Mouse (Mus musculus) common myeloid progenitor, adult 5-6 weeks (primary cell): ENCODE results near the gene Hist1h3a. TPM values are rescaled to one million over a fixed set of nuclear protein-coding genes. Genes with fewer than 3 reads are reported as not detected.

Experiments
- ATAC-seq: replicated peaks from 2 replicates; pipeline ENCODE4 v1.8.0; 2016; ENCODE audit warnings: low read depth, mild to moderate bottlenecking, moderate TSS enrichment, inconsistent platforms; ENCODE audit not compliant: poor library complexity, severe bottlenecking
- total RNA-seq: library from RNA; stranded (forward); fragments of 200-1000, 187-1606 nt; gene quantifications from 2 replicates; pipeline ENCODE4 v1.2.3, GENCODE M21; 2017

The Hist1h3a gene
- total RNA-seq, 1 experiment from 2014 or later: 599 TPM

DNA sequence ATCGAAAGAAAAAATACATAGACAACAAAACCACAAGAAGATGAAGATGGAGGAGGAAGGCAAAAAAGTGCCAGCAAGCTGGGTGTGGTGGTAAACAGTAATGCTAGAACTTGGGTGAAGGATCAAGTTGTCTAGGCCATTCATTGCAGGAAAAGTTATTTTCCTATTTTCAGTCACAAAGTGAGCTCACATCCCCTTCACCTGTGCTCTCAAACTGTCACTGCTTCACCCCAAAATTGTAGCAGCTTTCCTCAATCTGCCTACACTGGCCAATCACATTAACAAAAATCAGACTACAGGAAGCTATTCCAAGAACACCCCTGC is 2.3 kb downstream of the Hist1h3a start:
- no peak for ATAC-seq

- no peak for ATAC-seq
Measured at GRCm38 (mm10) chr13:23759251-23759771, 2.9 kb downstream of the Hist1h3a start.

DNA sequence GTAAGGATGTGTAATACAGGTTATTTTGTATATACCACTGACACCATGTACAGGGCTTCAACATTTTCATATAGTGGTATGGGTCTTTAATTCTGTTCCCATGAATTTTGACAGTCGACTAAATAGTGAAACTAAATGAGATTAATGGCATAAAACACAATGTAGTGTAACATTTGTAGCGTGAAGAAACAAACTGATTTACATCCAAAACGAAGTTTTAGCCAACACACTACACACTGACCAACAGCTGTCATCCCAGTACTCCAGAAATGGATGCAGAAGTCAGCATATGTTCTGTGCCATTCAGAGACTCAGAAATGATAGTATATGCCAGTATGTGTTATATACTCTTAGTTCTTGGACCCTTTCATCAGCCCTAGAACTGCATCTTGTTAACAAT is 4.3 kb downstream of the Hist1h3a start:
- no peak for ATAC-seq

- peak; percentile 7; the same call in 1 of the 2 replicates for ATAC-seq
Measured at GRCm38 (mm10) chr13:23757211-23757773, 4.9 kb downstream of the Hist1h3a start.

DNA sequence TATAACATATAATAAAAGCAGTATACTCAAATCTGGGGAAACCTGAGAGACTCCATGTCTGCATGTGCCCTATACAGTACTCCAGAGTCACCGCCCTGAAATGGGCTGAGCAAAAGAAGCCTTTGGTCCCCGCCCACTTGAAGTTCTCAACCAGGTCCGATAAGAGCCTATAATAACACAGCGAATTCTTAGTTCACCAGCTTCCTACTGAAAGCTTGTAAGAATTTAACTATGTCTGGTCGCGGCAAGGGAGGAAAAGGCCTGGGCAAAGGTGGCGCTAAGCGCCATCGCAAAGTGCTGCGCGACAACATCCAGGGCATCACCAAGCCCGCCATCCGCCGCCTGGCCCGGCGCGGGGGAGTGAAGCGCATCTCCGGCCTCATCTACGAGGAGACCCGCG is 5.4 kb downstream of the Hist1h3a start, which contains the start of gene Hist1h4b:
Gene Hist1h4b, plus strand, starts transcription at position 224 of the 400 bp plus-strand sequence.
- ATAC-seq: peak; percentile 42

- no peak for ATAC-seq
Measured at GRCm38 (mm10) chr13:23755000-23755399, 7.2 kb downstream of the Hist1h3a start.

DNA sequence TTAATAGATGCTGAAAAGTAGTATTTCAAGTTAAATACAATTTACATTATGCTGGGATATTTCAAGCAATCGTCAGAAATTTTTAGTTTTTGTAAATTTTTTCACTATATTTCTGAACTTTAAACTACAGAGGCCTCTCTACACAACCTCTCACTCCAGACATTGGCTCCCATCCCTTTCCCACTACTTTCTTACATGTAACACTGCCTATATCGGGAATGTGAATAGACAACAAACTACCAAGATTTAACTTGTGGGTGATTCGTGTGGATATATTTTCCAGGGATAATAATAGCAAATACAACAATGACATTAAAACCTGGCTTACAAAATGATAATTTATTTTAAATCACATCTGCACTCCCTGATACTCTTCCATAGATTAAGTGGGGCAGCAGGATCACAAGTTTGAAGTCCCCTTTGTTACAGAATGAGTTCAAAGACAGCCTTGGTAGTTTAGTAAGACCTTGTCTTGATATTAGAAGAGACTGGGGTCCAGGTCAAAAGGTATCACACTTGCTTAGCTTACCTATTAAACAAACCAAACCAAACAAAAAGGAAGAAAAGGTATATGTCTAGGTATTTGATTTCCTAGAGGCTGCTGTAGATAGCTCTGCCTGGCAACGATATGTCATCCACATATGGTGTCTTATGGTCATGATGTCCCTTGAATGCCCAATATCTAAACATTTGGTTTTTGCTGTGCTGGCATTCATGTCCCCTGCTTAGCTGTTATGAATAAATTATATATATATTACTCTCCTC is 8.7 kb downstream of the Hist1h3a start:
- ATAC-seq: no peak

GRCm38 (mm10) chr13:23752742-23753172 is 9.4 kb downstream of the Hist1h3a start:
- ATAC-seq: no peak

DNA sequence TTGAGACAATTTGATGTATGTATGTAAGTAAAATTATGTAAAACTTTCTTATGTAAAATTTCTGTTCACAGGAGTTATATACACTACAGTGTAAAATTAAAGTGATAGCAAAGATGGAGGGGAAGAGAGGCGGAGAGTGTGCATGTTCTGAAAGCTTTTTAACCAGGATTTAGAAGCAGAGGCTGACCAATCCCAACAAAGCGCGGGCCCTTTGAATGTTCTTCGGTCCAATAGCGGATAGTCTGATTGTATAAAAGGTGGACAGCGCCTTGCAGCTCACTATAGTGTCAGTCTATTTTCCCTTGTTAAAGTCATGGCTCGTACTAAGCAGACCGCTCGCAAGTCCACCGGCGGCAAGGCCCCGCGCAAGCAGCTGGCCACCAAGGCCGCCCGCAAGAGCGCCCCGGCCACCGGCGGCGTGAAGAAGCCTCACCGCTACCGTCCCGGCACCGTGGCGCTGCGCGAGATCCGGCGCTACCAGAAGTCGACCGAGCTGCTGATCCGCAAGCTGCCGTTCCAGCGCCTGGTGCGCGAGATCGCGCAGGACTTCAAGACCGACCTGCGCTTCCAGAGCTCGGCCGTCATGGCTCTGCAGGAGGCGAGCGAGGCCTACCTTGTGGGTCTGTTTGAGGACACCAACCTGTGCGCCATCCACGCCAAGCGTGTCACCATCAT is 10.0 kb downstream of the Hist1h3a start, which contains the start of gene Hist1h3b:
Gene Hist1h3b, plus strand, starts transcription at position 201 of the 675 bp plus-strand sequence.
- peak; percentile 72 for ATAC-seq

- peak; percentile 7; the same call in 1 of the 2 replicates for ATAC-seq
Measured at GRCm38 (mm10) chr13:23751478-23751956, 10.7 kb downstream of the Hist1h3a start.

- peak; percentile 53 for ATAC-seq
Measured at GRCm38 (mm10) chr13:23750839-23751477, 11.2 kb downstream of the Hist1h3a start, which contains the start of gene Hist1h2ab. TSS of gene Hist1h2ab (plus strand) at chr13:23751126.

- no peak for ATAC-seq
Measured at GRCm38 (mm10) chr13:23749563-23750121, 12.5 kb downstream of the Hist1h3a start.

DNA sequence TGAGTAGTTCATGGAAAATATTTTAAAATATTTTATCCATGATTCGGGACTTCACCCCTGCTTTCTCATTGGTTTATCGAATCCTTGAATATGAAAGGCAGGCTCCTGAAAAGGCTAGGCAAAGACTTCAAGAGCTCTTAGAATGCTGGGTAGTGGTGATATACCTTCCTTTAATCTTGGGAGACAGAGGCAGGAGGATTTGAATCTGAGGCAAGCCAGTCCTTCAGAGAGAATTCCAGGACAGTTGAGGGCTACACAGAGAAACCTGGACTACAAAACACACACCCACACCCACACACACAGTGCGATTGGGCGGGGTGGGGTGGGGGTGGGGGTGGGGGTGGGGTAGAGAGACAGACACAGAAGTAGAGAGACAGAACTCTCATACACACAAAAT is 14.3 kb downstream of the Hist1h3a start:
- no peak for ATAC-seq

- ATAC-seq: peak; percentile 1; the same call in 1 of the 2 replicates
Measured at GRCm38 (mm10) chr13:23747081-23747891, 14.9 kb downstream of the Hist1h3a start.

DNA sequence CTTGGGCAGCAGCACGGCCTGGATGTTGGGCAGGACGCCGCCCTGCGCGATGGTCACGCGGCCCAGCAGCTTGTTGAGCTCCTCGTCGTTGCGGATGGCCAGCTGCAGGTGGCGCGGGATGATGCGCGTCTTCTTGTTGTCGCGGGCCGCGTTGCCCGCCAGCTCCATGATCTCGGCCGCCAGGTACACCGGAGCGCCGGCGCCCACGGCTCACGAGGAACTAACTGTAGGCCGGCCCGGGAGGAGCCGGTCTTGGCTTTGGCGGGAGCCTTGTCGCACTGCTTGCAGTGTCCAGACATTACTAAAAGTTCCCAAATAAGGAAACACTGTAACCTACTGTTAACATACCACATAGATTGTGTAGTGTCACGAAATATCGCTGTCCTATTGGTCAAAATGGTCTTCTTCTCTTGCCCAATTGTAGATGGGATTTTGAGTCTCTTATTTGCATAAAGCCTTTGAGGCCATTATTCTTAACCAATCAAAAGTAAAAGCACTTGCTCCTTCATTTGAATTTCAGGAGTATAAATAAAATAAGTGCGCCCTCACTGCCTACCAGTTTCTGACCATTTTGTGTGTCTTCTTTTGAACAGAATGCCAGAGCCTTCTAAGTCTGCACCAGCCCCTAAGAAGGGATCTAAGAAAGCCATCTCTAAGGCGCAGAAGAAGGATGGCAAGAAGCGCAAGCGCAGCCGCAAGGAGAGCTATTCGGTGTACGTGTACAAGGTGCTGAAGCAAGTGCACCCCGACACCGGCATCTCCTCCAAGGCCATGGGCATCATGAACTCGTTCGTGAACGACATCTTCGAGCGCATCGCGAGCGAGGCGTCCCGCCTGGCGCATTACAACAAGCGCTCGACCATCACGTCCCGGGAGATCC is 15.7 kb downstream of the Hist1h3a start, which contains the start of gene Hist1h2bb:
Gene Hist1h2bb, plus strand, starts transcription at position 534 of the 880 bp plus-strand sequence.
- ATAC-seq: peak; percentile 77

DNA sequence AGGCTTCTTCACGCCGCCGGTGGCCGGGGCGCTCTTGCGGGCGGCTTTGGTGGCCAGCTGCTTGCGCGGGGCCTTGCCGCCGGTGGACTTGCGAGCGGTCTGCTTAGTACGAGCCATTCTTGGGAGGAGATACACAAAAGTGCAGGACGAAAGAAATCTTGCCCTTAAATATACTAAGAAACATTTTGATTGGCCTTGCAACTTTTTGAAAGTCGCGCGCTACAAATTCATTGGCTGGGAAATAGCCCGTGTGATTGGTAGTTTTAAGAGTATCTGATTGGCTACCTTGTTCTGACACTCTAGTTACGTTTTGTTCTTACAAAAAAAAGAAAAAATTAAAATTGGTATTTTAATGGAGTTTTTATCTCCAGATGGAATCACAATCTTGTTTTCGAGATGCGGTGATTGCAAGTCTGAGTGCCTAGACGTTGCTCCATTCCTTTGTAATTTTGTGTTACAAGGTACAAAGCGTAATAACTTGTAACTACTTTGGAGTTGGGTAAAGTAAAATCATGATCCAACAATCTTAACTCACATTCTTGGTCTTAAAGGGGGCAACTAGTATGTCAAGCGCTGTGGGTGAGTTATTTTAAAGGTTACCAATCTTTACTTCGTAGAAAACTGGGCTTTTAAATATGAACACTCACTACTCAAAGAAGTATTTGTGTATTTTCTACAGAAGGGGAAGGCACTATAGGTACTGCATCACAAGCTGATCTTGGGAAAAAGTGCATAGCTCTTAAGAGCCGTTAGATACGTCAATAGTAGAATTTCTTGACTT is 16.6 kb downstream of the Hist1h3a start, which contains the start of gene Hist1h3c:
Gene Hist1h3c, minus strand, starts transcription at position 222 of the 781 bp plus-strand sequence.
- ATAC-seq: peak; percentile 61
